Mouse (Mus musculus): ENCODE data around the gene Zfp36.

DNA sequence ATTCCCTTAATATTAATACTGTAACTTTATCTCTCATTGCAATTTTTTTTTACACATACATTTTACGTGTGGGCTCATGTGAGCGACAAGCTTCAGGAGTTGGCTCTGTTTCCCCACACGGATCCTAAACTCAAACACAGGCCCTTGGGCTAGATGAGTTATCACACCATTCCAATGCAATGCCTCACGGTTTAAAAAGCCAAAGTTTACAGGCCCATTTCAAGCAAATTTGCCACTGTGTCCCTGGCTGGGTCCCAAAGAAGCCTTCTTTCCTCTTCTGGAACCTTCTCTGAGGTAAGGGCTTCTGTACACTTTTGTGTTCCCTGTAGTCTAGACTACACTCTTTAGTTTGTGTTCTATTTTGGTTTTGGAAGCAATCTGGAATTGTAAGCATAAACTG lies 45.5 kb downstream of the Zfp36 start:
- no peak for TF ChIP-seq CTCF (IDR thresholded peaks at IDR 0.05; ENCODE audit: low read depth)
- TF ChIP-seq EP300 (IDR thresholded peaks at IDR 0.05; ENCODE audit: low read depth) = no peak
